Mouse (Mus musculus) heart, postnatal 0 days (tissue): ENCODE data around the gene Abraxas2. TPM values are rescaled to one million over a fixed set of nuclear protein-coding genes. Genes with fewer than 3 reads are reported as not detected.

Experiments used
- ATAC-seq: fragments of 200-750 bp; cut with Nextera tagmentation; 2 replicates; pipeline ENCODE4 v1.8.0; 2017; ENCODE audit warnings: low read depth, moderate number of reproducible peaks, moderate library complexity; ENCODE audit not compliant: insufficient read depth
- DNase-seq: peaks from one replicate; pipeline ENCODE4 v3.0.0-alpha.2; 2016; ENCODE audit warnings: low spot score
- H3K27ac ChIP-seq: fragments of 300-500 bp; sonication (generic); 2 replicates; pipeline ENCODE4 v1.5.1; 2014; ENCODE audit warnings: low read depth, mild to moderate bottlenecking
- H3K27me3 ChIP-seq: fragments of 300-500 bp; sonication (generic); 2 replicates; pipeline ENCODE4 v1.6.1; 2014; ENCODE audit warnings: low read length, mixed read lengths; ENCODE audit not compliant: control insufficient read depth, insufficient read depth
- H3K36me3 ChIP-seq: fragments of 300-500 bp; sonication (generic); replicated peaks from 2 replicates; pipeline ENCODE4 v1.6.1; 2014; ENCODE audit warnings: low read length, mixed read lengths; ENCODE audit not compliant: control insufficient read depth, insufficient read depth
- H3K4me1 ChIP-seq: fragments of 300-500 bp; sonication (generic); 2 replicates; pipeline ENCODE4 v1.6.1; 2014; ENCODE audit warnings: antibody characterized with exemption; ENCODE audit not compliant: control insufficient read depth, insufficient read depth
- H3K4me2 ChIP-seq: fragments of 300-500 bp; sonication (generic); 2 replicates; pipeline ENCODE4 v1.6.1; 2014; ENCODE audit warnings: low read depth, mild to moderate bottlenecking, low read length, moderate library complexity
- H3K4me3 ChIP-seq: fragments of 300-500 bp; sonication (generic); 2 replicates; pipeline ENCODE4 v1.5.1; 2014; ENCODE audit warnings: low read depth, low read length
- H3K9ac ChIP-seq: fragments of 300-500 bp; sonication (generic); replicated peaks from 2 replicates; pipeline ENCODE4 v1.6.1; 2014; ENCODE audit warnings: low read depth, low read length, mixed read lengths
- H3K9me3 ChIP-seq: fragments of 300-500 bp; sonication (generic); replicated peaks from 2 replicates; pipeline ENCODE4 v1.6.1; 2016; ENCODE audit warnings: low read length; ENCODE audit not compliant: control insufficient read depth
- CTCF ChIP-seq: IDR thresholded peaks from 2 replicates; pipeline ENCODE4 v1.5.1; 2016; ENCODE audit warnings: antibody characterized with exemption, control low read depth, low read depth
- EP300 ChIP-seq: IDR thresholded peaks from 2 replicates; pipeline ENCODE4 v1.6.1; 2016; ENCODE audit warnings: antibody characterized with exemption, low read depth
- WGBS: fragments of 180-500 bp; shearing (Covaris S2); extraction: QIAGEN DNeasy Blood & Tissue Kit; methylation state at CpG from one replicate; pipeline ENCODE4 v1.1.7; 2014; 5-methylcytosine and 5-hydroxymethylcytosine counted together
- polyA plus RNA-seq: library from polyadenylated mRNA; unstranded; fragments of >200 nt; fragmentation: Nextera tagmentation; extraction: Ambion mirVana; gene quantifications from 2 replicates; pipeline ENCODE4 v1.2.1, GENCODE M21; 2015
- total RNA-seq: library from RNA; depleted of rRNA; stranded (reverse); fragments of >200 nt; gene quantifications from 2 replicates; pipeline ENCODE4 v1.2.3, GENCODE M21; 2014; ENCODE audit warnings: low replicate concordance

Gene Abraxas2
- total and polyA plus RNA-seq, 2 experiments from 2014 or later: 24.1 to 25.7 TPM

- no peaks in the 10 kb centered on the region for H3K27me3 ChIP-seq
- peak overlapping the region; percentile 98 for H3K27ac ChIP-seq
- ATAC-seq: peak; percentile 40
- H3K4me3 ChIP-seq: peak overlapping the region; percentile 92
- DNase-seq: peak; percentile 30
- H3K36me3 ChIP-seq: no peaks in the 10 kb centered on the region
- H3K9ac ChIP-seq: peak overlapping the region; percentile 92
- under 1% methylated on average over 59 of the region's 59 CpGs for WGBS
- H3K4me2 ChIP-seq: peak overlapping the region; percentile 95
- H3K4me1 ChIP-seq: peaks cover 34% of the 10 kb centered on the region
- TF ChIP-seq EP300 (0 out of 2 replicates have a peak, but pooled peaks have one; percentile 22), CTCF (0 out of 2 replicates have a peak, but pooled peaks have one; percentile 1)
- H3K9me3 ChIP-seq: no peaks in the 10 kb centered on the region
Measured at GRCm38 (mm10) chr7:132812619-132813415, 46.2 kb upstream of the Abraxas2 start.

DNA sequence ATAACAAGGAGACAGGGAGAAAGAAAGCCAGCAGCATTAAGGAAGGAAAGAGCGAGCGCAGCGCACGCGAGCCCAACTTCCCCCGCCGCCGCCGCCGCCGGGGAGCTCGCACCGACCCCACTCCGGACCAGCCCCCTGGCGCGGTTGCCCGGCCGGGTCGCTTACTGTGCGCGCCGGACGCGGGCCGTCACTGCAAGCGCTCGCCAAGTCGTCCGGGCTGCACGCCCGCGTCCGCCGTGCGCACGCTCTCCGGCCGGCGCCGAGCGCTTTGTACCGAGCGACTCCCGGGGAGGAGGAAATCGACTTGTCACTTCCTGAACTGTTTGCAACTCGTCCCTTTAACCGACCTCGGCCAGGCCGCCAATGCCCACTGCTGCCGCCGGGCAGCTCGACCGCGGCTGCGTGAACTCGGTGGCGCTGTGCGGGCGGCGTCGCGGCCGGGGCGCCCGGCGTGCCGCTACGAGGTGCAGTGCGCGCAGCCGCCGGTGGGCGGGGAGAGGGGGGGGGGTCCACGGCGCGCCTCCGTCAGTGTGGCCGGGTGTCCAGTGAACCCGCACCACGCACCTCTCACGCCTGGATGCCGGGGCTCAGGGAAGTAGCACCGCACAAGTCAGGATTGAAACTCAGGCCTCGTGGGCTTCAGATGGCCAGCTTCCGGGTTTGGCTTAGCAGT lies 45.5 kb upstream of the Abraxas2 start, which contains the start of gene Fam53b:
Gene Fam53b, minus strand, starts transcription at position 471 of the 673 bp plus-strand sequence.
- peaks cover 27% of the 10 kb centered on the region for H3K4me1 ChIP-seq
- ATAC-seq (peak; percentile 76), DNase-seq (peak; percentile 63)
- no peaks in the 10 kb centered on the region for H3K27me3 ChIP-seq
- H3K9ac ChIP-seq: peak within 1 kb of the TSS; percentile 92
- no peaks in the 10 kb centered on the region for H3K9me3 ChIP-seq
- under 1% methylated on average over 79 of the region's 85 CpGs for WGBS
- no peak for TF ChIP-seq EP300
- TF ChIP-seq CTCF: no peak
- peak within 1 kb of the TSS; percentile 92 for H3K4me3 ChIP-seq
- peak within 1 kb of the TSS; percentile 95 for H3K4me2 ChIP-seq
- peak within 1 kb of the TSS; percentile 98 for H3K27ac ChIP-seq
- no peaks in the 10 kb centered on the region for H3K36me3 ChIP-seq

- DNase-seq (peak; percentile 9), ATAC-seq (no peak)
- H3K9ac ChIP-seq: peak overlapping the region; percentile 92
- H3K9me3 ChIP-seq: no peaks in the 10 kb centered on the region
- H3K4me3 ChIP-seq: peak overlapping the region; percentile 92
- H3K4me1 ChIP-seq: peaks cover 22% of the 10 kb centered on the region
- no peaks in the 10 kb centered on the region for H3K36me3 ChIP-seq
- peak overlapping the region; percentile 98 for H3K27ac ChIP-seq
- H3K27me3 ChIP-seq: no peaks in the 10 kb centered on the region
- TF ChIP-seq CTCF: no peak
- no peak for TF ChIP-seq EP300
- H3K4me2 ChIP-seq: peak overlapping the region; percentile 95
- 2% methylated on average over 7 of the region's 7 CpGs for WGBS
Measured at GRCm38 (mm10) chr7:132814089-132814450, 45.0 kb upstream of the Abraxas2 start.

GRCm38 (mm10) chr7:132815081-132815480 lies 43.9 kb upstream of the Abraxas2 start:
- WGBS: 84% methylated on average over 5 of the region's 5 CpGs
- no peaks in the 10 kb centered on the region for H3K27me3 ChIP-seq

GRCm38 (mm10) chr7:132816528-132816927 lies 42.5 kb upstream of the Abraxas2 start:
- no peak overlapping the region for H3K4me3 ChIP-seq
- 0 out of 2 replicates have a peak, but pooled peaks cover 6% of the 10 kb centered on the region for H3K36me3 ChIP-seq
- DNase-seq (no peak), ATAC-seq (no peak)
- 89% methylated on average over 2 of the region's 2 CpGs for WGBS
- H3K27ac ChIP-seq: no peak overlapping the region
- no peak for TF ChIP-seq CTCF
- no peak for TF ChIP-seq EP300
- H3K27me3 ChIP-seq: no peaks in the 10 kb centered on the region
- peaks cover 5% of the 10 kb centered on the region; the same call in 1 of the 2 replicates for H3K4me1 ChIP-seq
- no peak overlapping the region for H3K9ac ChIP-seq
- no peak overlapping the region for H3K4me2 ChIP-seq
- no peaks in the 10 kb centered on the region for H3K9me3 ChIP-seq

More at GRCm38 (mm10) chr7:132815081-132815480, 43.9 kb upstream of the Abraxas2 start:
- no peak for TF ChIP-seq EP300
- no peak for TF ChIP-seq CTCF
- Histone ChIP-seq H3K9me3 (no peaks in the 10 kb centered on the region), H3K36me3 (no peaks in the 10 kb centered on the region), H3K4me1 (peaks cover 13% of the 10 kb centered on the region), H3K9ac (no peak overlapping the region), H3K27ac (no peak overlapping the region), H3K4me2 (no peak overlapping the region), H3K4me3 (no peak overlapping the region)
- no peak for ATAC-seq
- peak; percentile 18 for DNase-seq
